Mouse (Mus musculus) left cerebral cortex, adult 9 months (tissue): ENCODE results near the gene Gm10772.
"Not testable (repeated sequence)": the region's sequence is repeated elsewhere in the genome, so short reads cannot be mapped to it uniquely, and the experiment has no call there.

Experiments
- DNase-seq, 2 experiments: peaks; one replicate each; pipeline ENCODE4 v3.0.0; 2022; ENCODE audit warnings: low spot score in 2 of 2

Gm10772 gene

GRCm38 (mm10) chr13:66227473-66227872 is at the start of gene Gm10772:
Gene Gm10772, minus strand, starts transcription at chr13:66227573.
- DNase-seq: not testable (repeated sequence)

- DNase-seq: not testable (repeated sequence)
Observed at GRCm38 (mm10) chr13:66263914-66264313, 36.5 kb upstream of the Gm10772 start.

- DNase-seq: not testable (repeated sequence)
Observed at GRCm38 (mm10) chr13:66263141-66263540, 35.8 kb upstream of the Gm10772 start.

- DNase-seq: no peak
Observed at GRCm38 (mm10) chr13:66214349-66214748, 13.0 kb downstream of the Gm10772 start.

GRCm38 (mm10) chr13:66213811-66214210 is 13.6 kb downstream of the Gm10772 start:
- not testable (repeated sequence) for DNase-seq

GRCm38 (mm10) chr13:66179172-66179571 is 48.2 kb downstream of the Gm10772 start:
- not testable (repeated sequence) for DNase-seq
